ENCODE assay signal across 10 mouse cellular contexts in genomic region chr6:143439484-143439883, GRCm38 (mm10).
"Had no signal": no experiment of that assay in that cellular context is flagged by ENCODE, and none has a peak within 500 bp of the region (broad histone marks: within the 10 kb centered on the region; RNA-seq: fewer than 3 reads in every experiment).

No protein-coding gene starts in this region.

- ATAC-seq: midbrain, embryonic 13.5 days had no signal

- H3K9me3 ChIP-seq: limb, embryonic 13.5 days; midbrain, embryonic 13.5 days; stomach, embryonic 15.5 days had no signal

- H3K9ac ChIP-seq: limb, embryonic 13.5 days; liver, embryonic 14.5 days; midbrain, embryonic 13.5 days; stomach, embryonic 15.5 days had no signal

- H3K27me3 ChIP-seq: midbrain, embryonic 13.5 days; stomach, embryonic 15.5 days had no signal

- H3K36me3 ChIP-seq: limb, embryonic 13.5 days; midbrain, embryonic 13.5 days; stomach, embryonic 15.5 days had no signal

- H3K4me3 ChIP-seq: limb, embryonic 13.5 days; midbrain, embryonic 13.5 days; stomach, embryonic 15.5 days had no signal

- H3K27ac ChIP-seq: kidney, postnatal 0 days; limb, embryonic 13.5 days; liver, embryonic 14.5 days; midbrain, embryonic 13.5 days; stomach, embryonic 15.5 days had no signal

- H3K4me2 ChIP-seq: limb, embryonic 13.5 days; midbrain, embryonic 13.5 days; stomach, embryonic 15.5 days had no signal

- DNase-seq: kidney, adult 9 months; kidney, postnatal 4 days; lung, adult 18-20 months; right cerebral cortex, postnatal 14 days; thymus, postnatal 4 days had no signal
